Mouse (Mus musculus) MEL (cell line): ENCODE measurements around the gene Defb48. TPM values are rescaled to one million over a fixed set of nuclear protein-coding genes. Genes with fewer than 3 reads are reported as not detected.

ENCODE experiments used
- DNase-seq: peaks from one replicate; pipeline ENCODE4 v3.0.0; 2011; ENCODE audit warnings: low read depth, low spot score
- H3K27ac ChIP-seq: 2 replicates; pipeline ENCODE4 v1.5.1; 2012; ENCODE audit warnings: low read depth, mild to moderate bottlenecking, control low read depth, low read length, moderate library complexity; ENCODE audit not compliant: control insufficient read depth
- H3K27me3 ChIP-seq, 2 experiments: fragments of 150-350 bp in 1 of 2; sonication (generic) in 1 of 2; 2 replicates each; pipeline ENCODE4 v1.6.1; 2012; ENCODE audit warnings: low read length in 2 of 2, mild to moderate bottlenecking in 2 of 2, improper control_type of control experiment in 1 of 2, moderate library complexity in 1 of 2; ENCODE audit not compliant: insufficient read depth in 2 of 2, control insufficient read depth in 1 of 2
- H3K36me3 ChIP-seq, 2 experiments: 2 replicates each; pipeline ENCODE4 v1.6.1; 2012 to 2014; ENCODE audit warnings: low read length in 2 of 2, improper control_type of control experiment in 1 of 2, inconsistent platforms in 1 of 2, mild to moderate bottlenecking in 1 of 2; ENCODE audit not compliant: insufficient read depth in 2 of 2, control insufficient read depth in 1 of 2
- H3K4me1 ChIP-seq, 2 experiments: fragments of 150-350 bp in 1 of 2; sonication (generic) in 1 of 2; 2 replicates each; pipeline ENCODE4 v1.6.1; 2012; ENCODE audit warnings: low read length in 2 of 2, improper control_type of control experiment in 1 of 2, mild to moderate bottlenecking in 1 of 2; ENCODE audit not compliant: insufficient read depth in 2 of 2, control insufficient read depth in 1 of 2
- H3K4me3 ChIP-seq, 2 experiments: fragments of 150-350 bp in 1 of 2; sonication (generic) in 1 of 2; 2 replicates each; pipeline ENCODE4 v1.5.1; 2012; ENCODE audit warnings: low read depth in 2 of 2, low read length in 2 of 2, mild to moderate bottlenecking in 2 of 2, moderate library complexity in 2 of 2, control low read depth in 1 of 2, improper control_type of control experiment in 1 of 2; ENCODE audit not compliant: control insufficient read depth in 1 of 2, insufficient read depth in 1 of 2
- H3K79me2 ChIP-seq: 2 replicates; pipeline ENCODE4 v1.6.1; 2012; ENCODE audit warnings: mild to moderate bottlenecking, low read length, moderate library complexity; ENCODE audit not compliant: control insufficient read depth, poor library complexity, insufficient read depth
- H3K9ac ChIP-seq: 2 replicates; pipeline ENCODE4 v1.6.1; 2012; ENCODE audit warnings: low read depth, mild to moderate bottlenecking, control low read depth, low read length, moderate library complexity; ENCODE audit not compliant: control insufficient read depth, poor library complexity, severe bottlenecking
- H3K9me3 ChIP-seq: fragments of 150-350 bp; sonication (generic); replicated peaks from 2 replicates; pipeline ENCODE4 v1.6.1; 2012; ENCODE audit warnings: mild to moderate bottlenecking, low read length, improper control_type of control experiment, moderate library complexity; ENCODE audit not compliant: insufficient read depth
- CTCF ChIP-seq, 3 experiments: IDR thresholded peaks in 2 of 3; conservative IDR thresholded peaks in 1 of 3; 2 replicates each; pipeline ENCODE4 v1.5.1; 2011 to 2012; ENCODE audit warnings: low read length in 3 of 3, low read depth in 2 of 3, mild to moderate bottlenecking in 2 of 3, improper control_type of control experiment in 1 of 3, inconsistent platforms in 1 of 3, mixed read lengths in 1 of 3, moderate library complexity in 1 of 3; ENCODE audit not compliant: control insufficient read depth in 1 of 3, insufficient read depth in 1 of 3, poor library complexity in 1 of 3, severe bottlenecking in 1 of 3
- MYC ChIP-seq: IDR thresholded peaks from 2 replicates; pipeline ENCODE4 v1.6.1; 2011; ENCODE audit warnings: low read depth, mild to moderate bottlenecking, low read length, improper control_type of control experiment, moderate library complexity
- RCOR1 ChIP-seq: IDR thresholded peaks from 2 replicates; pipeline ENCODE4 v1.6.1; 2012; ENCODE audit warnings: low read depth, mild to moderate bottlenecking, inconsistent platforms, low read length, improper control_type of control experiment
- SIN3A ChIP-seq: IDR thresholded peaks from 2 replicates; pipeline ENCODE4 v1.6.1; 2012; ENCODE audit warnings: low read length, improper control_type of control experiment, inconsistent platforms
- TCF12 ChIP-seq: IDR thresholded peaks from 2 replicates; pipeline ENCODE4 v1.6.1; 2014; ENCODE audit warnings: low read depth, mild to moderate bottlenecking, inconsistent platforms, low read length, improper control_type of control experiment, moderate library complexity
- USF1 ChIP-seq: IDR thresholded peaks from 2 replicates; pipeline ENCODE4 v1.6.1; 2014; ENCODE audit warnings: low read depth, mild to moderate bottlenecking, inconsistent platforms, low read length, improper control_type of control experiment, moderate library complexity
- ZMIZ1 ChIP-seq: IDR thresholded peaks from 2 replicates; pipeline ENCODE4 v1.6.1; 2012; ENCODE audit warnings: low read depth, mild to moderate bottlenecking, inconsistent platforms, low read length, improper control_type of control experiment, moderate library complexity
- ZNF384 ChIP-seq: IDR thresholded peaks from 2 replicates; pipeline ENCODE4 v1.6.1; 2012; ENCODE audit warnings: low read depth, mild to moderate bottlenecking, inconsistent platforms, low read length, improper control_type of control experiment
- polyA plus RNA-seq, 2 experiments: library from polyadenylated mRNA; stranded (reverse) in 1 of 2; unstranded in 1 of 2; fragments of >175 nt in 1 of 2; fragments of >200 nt in 1 of 2; gene quantifications; 2 replicates each; pipeline versions ENCODE4 v1.2.1 to v1.2.4; 2012; ENCODE audit warnings: low replicate concordance in 2 of 2, low read depth in 1 of 2; ENCODE audit not compliant: insufficient read length in 2 of 2, insufficient read depth in 1 of 2, missing spikeins in 1 of 2
- total RNA-seq: library from RNA; depleted of rRNA; stranded (reverse); fragments of 300-350 nt; gene quantifications from 2 replicates; pipeline ENCODE4 v1.2.3, GENCODE M21; 2012

Defb48 gene
- total and polyA plus RNA-seq, 3 experiments = not detected

DNA sequence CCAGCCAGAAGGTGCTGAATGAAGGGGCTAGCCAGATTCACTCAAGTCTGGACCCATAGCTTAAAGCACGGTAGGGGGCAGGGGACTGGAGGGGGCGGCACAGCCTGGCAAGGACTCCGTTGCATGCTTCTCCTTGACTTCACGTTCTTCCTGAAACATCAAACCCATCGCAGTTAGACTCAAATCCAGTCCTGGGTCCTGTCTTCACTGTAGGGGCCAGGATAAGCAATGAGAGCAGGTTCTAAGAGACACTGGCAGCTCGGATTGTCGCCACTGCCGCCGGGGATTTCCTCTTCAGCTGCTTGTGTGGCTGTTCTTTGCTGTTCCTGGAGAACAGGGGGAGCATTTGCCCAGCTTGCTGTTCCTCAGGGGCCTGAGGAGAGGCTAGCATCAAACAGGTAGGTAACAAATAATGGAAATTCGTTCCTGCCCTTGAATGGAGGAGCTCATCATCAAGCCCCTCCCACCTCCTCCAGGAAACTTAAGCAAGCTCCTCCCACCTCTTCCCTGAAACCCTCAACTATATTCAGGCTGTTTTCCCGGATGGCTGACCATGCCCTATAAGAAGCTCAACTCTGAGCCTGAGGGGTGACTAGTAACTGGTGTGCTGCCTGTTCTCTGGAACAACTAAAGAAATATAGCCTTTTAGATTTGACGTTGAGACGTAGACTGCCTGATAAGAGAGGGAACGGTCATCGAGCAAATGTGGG is 18.3 kb downstream of the Defb48 start:
- DNase-seq = no peak
- Histone ChIP-seq H3K27ac (no peak overlapping the region), H3K4me3 (no peak overlapping the region), H3K9ac (no peak overlapping the region), H3K4me1 (no peaks in the 10 kb centered on the region), H3K79me2 (no peaks in the 10 kb centered on the region), H3K27me3 (no peaks in the 10 kb centered on the region; a peak in 1 of 4 replicates), H3K9me3 (no peaks in the 10 kb centered on the region), H3K36me3 (no peaks in the 10 kb centered on the region)
- TF ChIP-seq ZNF384 (no peak), SIN3A (no peak)

- no peaks in the 10 kb centered on the region for H3K4me1 ChIP-seq
- H3K4me3 ChIP-seq = no peak overlapping the region
- no peak for DNase-seq
- no peaks in the 10 kb centered on the region for H3K79me2 ChIP-seq
- H3K27me3 ChIP-seq = no peaks in the 10 kb centered on the region; a peak in 1 of 4 replicates
- H3K36me3 ChIP-seq = no peaks in the 10 kb centered on the region
- TF ChIP-seq CTCF (IDR thresholded peaks at IDR 0.05 in 2 of 3, conservative IDR thresholded peaks at IDR 0.05 in 1 of 3; ENCODE audit: control insufficient read depth in 1 of 3, insufficient read depth in 1 of 3, low read depth in 2 of 3, low read length in 3 of 3, poor library complexity in 1 of 3, severe bottlenecking in 1 of 3) = 0 out of 6 replicates have a peak, but pooled peaks of 1 of the 3 experiments have one; percentile 1
- no peak for TF ChIP-seq MYC
- TF ChIP-seq TCF12 = no peak
- TF ChIP-seq ZMIZ1 = no peak
- TF ChIP-seq USF1 = no peak
- H3K27ac ChIP-seq = no peak overlapping the region
- no peak overlapping the region for H3K9ac ChIP-seq
- no peaks in the 10 kb centered on the region for H3K9me3 ChIP-seq
These were observed 19.0 kb downstream of the Defb48 start for GRCm38 (mm10) chr14:62965342-62965741.

DNA sequence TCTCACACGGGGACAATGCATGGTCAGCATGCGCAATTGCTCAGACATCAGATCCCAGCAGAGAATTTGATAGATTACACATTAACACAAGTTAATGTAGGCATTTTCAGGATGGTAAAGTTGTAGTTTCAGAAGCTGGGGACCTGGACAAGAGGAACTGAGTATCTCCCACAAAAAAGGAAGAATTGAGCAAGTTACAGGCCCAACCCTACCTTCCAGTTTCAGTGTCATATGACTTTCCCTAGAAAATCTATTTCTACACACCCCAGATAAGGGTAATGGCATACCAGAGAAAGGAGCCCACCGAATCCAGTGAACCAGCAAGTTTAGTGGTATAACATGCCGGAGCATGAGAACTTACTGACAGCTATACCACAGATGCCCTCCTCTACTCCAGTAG is 20.7 kb downstream of the Defb48 start:
- no peak overlapping the region for H3K9ac ChIP-seq
- DNase-seq = no peak
- H3K9me3 ChIP-seq = no peaks in the 10 kb centered on the region
- no peaks in the 10 kb centered on the region for H3K4me1 ChIP-seq
- no peak overlapping the region for H3K27ac ChIP-seq
- TF ChIP-seq RCOR1 (no peak), USF1 (peak; percentile 26; the same call in 1 of the 2 replicates)
- H3K36me3 ChIP-seq = no peaks in the 10 kb centered on the region
- no peaks in the 10 kb centered on the region for H3K79me2 ChIP-seq
- H3K27me3 ChIP-seq = no peaks in the 10 kb centered on the region; a peak in 1 of 4 replicates
- H3K4me3 ChIP-seq = no peak overlapping the region
